Mouse (Mus musculus): ENCODE measurements around the gene Esr2.

DNA sequence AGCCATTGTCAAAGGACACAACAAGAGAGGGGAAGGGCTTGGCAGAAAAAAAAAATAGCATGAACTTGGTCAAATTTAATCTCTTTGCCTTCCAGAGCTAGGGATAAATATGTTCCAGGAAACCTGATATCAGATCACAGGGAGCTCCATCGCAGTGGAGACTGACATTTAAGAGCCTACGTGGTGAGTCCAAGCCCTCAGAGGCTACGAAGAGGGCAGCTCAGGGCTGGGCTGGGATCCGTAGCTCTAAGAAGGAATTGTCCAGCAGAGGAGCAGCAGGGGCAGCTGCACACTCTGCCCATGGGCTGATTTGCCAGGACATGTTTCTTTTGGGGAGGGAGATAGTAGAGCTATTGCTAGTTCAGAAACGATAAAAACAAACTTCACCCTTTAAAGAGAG lies 11.4 kb downstream of the Esr2 start:
- TF ChIP-seq CTCF (IDR thresholded peaks at IDR 0.05; ENCODE audit: borderline replicate concordance, insufficient read depth, low read depth, low read length) (no peak), POLR2A (IDR thresholded peaks at IDR 0.05; ENCODE audit: borderline replicate concordance, insufficient read depth, low read length) (no peak)

Measured in cerebellum, adult 2 months (tissue).